Mouse (Mus musculus): ENCODE results near the gene Adgre5.

- TF ChIP-seq CTCF (IDR thresholded peaks at IDR 0.05; ENCODE audit: low read depth), result no peak
- TF ChIP-seq EP300 (IDR thresholded peaks at IDR 0.05; ENCODE audit: low read depth), result no peak
Measured at GRCm38 (mm10) chr8:83715031-83715690, 26.0 kb downstream of the Adgre5 start, which contains the start of gene Ddx39.

Measured in heart, postnatal 0 days (tissue).